Mouse (Mus musculus) kidney, adult 9 months (tissue): ENCODE data around the gene Prkacb.

ENCODE experiments used
- DNase-seq: peaks from one replicate; pipeline ENCODE4 v3.0.0; 2022

The Prkacb gene

DNA sequence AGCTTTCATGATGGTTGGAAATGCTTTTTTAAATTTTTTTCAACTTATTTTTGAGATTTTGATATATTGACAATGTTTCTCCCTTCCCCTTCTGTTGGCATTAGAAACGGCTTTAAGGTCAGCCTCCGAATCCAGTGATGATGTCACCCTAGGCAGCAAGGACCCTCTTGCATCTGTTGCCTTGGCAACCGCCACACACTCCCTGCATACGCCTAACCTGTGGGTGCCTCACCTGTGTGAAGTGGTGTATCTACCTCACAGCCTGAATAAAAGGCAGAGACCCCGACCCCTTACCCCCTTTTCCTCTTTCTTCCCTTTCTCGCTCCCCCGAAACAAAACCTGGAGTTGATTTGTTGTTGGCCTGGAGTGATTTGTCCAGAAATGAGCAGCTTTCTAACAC, 100.5 kb downstream of the Prkacb start:
- no peak for DNase-seq

DNA sequence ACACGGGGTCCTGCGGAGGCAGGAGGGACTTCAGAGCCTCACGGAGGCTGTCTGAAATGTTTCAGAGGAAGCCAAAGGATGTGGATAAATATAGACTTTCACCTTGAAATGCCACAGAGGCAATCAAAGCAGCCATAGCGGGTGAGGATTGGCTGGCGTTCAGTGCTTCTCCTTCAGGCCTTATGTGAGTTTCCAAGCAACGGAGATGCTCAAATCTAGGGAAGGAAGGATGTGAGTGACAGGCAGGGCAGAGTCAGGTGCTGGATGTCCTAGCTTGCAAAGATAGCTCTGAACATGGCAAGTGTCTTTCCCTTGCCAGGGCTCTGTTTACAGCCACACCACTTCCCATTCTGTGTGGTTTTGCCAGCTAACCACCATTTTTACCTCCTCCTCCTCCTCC, 101.2 kb downstream of the Prkacb start:
- no peak for DNase-seq

DNA sequence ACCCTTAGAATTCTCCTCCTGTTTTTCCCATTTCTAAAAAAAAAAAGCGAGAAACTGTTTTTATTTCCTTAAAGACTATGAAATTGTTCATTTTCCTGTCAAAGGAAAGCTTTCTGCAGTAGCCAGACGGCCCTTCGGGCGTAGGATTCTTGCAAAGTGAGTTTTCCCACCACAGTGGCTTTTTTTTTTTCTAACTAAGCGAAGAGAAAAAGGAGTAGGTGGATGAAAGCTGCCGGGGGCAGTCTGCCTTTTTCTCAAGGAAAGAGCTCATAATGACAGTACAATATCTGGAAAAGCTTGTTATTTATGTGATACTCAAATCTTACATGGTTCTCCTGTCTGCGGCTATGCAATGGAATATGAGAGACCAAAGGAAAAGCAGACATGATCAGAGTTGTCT, 101.7 kb downstream of the Prkacb start:
- no peak for DNase-seq

- no peak for DNase-seq
Measured at GRCm38 (mm10) chr3:146709086-146709485, 103.7 kb downstream of the Prkacb start.

- no peak for DNase-seq
Measured at GRCm38 (mm10) chr3:146708381-146708780, 104.4 kb downstream of the Prkacb start.

DNA sequence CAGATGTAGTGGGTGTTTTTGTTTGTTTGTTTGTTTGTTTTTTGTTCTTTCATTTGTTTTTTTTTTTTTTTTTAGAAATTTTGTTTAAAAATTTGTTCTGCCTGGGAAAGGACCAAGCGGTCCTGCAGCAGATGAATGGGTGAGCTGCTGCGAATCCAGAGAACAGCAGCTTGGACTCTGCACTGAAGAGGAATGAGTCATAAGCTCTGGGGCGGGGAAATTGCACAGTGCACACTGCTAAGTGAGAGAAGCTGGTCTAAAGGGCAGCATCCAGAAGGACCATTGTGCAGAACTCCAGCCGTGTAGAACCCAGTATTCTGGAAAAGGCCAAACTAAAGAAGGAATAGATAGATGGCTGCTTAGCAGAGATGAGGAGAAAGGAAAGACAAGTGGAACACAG, 108.7 kb downstream of the Prkacb start:
- no peak for DNase-seq

DNA sequence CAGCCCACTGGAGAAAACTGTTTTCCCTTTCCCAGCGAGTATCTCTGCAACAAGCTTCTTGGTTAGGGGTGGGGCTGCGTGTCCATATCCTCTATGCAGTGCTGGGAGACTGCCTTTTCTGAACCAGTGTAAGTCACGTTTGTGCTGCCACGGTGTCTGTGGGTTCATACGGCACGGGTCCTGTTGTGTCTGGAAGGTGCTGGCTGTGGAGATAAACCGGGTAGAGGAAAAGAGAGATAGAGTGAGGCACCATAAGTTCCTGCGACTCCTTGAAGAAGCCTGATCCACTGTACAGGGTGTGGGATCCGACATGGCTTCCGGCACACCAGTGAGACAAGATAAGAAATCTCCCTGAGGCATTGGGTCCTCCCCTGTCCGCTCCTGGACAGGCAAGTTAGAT, 112.7 kb downstream of the Prkacb start:
- DNase-seq: no peak

DNA sequence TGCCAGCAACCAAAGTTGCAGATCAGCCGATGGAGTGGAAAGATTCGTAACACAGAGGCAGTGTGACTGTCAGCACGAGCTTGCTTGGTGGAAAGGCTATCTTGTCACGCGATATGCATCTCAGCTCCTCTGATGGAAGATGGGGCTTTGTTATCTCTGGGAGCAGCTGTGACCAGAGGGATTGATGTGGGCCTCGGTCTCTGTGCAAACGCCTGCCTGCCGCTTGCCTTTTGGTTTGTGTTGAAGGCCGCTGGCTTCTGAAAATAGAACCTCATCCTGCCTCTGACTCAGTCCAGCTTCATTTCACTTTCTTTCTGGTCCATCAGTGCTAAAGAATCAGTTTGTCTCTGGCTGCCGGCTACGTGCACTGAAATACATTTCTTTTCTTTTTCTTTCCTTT, 113.8 kb downstream of the Prkacb start:
- DNase-seq: no peak

- no peak for DNase-seq
Measured at GRCm38 (mm10) chr3:146692547-146692946, 120.2 kb downstream of the Prkacb start.

DNA sequence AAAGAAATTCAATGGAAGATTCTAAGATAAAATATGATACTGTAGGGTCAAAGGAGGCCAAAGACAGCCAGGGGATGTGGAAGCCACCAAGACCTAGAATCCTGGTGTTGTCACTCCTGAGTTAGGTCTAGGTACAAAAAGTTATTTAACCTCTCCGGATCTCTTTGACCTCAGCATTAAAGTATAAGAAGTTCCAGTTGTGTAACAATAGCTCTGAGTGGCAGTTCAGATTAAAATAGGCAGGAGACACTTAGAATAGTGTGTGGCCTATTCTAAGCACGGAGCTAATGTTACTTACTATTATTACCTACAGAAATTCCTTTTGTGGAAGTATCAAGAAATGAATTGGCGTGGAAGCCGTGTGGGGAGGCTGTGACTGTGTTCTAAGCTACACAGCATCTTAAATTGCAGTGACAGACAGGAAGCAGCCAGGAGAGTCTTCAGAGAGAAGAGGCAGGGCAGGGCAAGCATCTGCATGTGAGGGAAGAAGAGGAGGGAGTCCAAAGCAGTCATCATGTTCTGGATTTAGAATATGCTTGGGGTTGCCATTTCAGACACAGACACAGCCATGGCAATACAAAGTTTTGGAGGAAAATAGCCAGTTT, 125.6 kb downstream of the Prkacb start:
- DNase-seq: no peak

DNA sequence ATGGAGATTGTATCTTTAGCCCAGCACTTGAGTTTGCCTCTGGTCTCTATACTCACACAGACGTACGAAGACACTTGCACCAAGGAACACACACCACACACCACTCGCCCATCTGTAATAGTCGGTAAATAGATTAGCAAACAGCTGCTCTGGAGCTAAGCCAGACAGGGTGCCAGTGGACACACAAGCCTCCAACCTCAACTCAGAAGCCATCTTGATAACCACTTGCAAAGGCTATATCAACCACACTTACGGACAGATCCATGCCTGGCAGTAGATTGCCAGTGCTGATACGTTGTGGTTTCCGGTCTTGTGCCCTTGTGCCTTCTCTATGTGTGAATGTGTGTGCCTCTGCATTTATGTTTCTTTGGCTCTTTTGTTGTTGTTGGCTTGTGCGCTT, 126.4 kb downstream of the Prkacb start:
- no peak for DNase-seq

DNA sequence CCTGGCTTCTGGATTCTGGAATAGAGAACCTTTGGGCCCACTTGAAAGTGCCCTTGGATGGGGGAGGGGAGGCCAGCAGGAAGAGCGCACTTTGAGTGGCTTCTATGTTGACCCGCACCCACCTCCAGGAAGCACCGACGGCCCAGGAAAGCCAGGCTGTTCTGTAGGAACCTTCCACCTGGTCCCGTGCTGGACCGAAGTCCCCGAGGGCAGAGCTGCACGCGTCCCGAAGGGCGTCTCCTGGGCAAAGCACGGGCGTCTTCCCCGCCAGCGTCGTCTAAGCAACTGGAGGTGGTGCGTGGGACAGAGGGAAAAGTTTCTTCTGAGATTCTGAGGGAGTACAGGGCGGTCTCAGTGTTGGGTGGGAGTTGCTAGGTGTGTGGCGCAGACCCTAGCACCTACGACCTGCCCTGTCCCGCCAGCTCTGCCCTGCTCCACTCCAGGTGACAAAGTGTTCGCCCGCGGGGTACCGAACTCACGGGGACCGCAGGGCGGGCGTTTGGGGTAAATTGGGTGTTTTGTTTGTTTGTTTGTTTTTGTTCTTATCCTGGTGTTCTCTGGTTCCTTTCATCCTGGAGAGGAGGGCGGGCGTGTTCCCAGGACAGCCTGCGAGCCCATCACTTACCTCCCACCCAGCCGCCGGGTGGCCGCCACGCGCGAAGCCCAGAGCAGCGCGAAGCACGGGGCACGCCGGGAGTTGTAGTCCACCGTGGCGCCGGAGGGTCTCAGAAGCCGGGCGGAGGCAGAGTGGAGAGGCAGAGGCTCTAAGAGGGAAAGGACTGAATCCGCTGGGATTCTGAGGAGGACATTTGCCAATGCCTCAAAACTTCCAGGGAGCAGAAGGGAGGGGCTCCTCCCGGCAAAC, 127.7 kb downstream of the Prkacb start, which contains the start of gene Samd13:
TSS of gene Samd13 (minus strand) at position 782 of the 865 bp plus-strand sequence.
- DNase-seq: peak; percentile 12

- no peak for DNase-seq
Measured at GRCm38 (mm10) chr3:146683095-146683494, 129.7 kb downstream of the Prkacb start.

DNA sequence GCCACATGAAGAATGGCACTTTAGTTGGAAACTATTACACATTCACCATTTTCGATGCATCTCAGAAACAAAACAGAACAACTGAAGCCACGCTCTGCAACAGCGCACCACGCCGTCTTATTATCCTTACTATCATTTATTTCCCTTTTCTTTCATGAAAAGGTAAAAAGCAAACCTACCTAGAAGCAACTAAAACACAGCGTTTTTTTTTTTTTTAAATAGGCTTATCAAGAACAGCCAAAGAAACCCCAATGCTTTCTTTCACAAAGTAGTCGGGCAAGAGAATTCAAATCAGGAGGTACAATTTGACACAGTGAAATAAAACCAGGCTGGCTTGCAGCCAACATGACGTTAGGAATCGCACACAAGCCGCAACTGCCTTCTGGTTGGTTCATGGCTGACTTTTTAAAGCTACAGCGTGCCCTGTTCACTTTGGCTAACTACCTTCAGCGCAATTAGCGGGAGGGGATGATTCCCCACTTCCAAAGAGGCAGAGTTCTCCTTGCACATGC, 130.6 kb downstream of the Prkacb start:
- peak; percentile 65 for DNase-seq

DNA sequence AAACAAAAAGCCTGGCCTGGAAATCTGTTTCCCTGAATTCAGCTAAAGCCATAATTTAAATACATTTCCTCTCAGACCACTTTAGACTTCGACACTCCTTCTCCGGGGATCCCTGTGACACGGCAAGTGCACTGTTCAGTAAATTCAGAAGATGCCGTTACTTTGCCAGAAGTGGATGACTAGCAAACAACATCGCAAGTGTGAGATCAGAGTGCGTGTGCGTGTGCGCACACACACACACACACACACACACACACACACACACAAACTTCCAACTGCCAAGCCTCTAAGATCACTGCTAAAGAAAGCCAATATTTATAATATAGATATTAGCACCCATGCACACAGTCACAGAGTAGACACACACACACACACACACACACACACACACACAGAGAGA, 131.1 kb downstream of the Prkacb start:
- no peak for DNase-seq

GRCm38 (mm10) chr3:146680625-146681024, 132.2 kb downstream of the Prkacb start:
- DNase-seq: no peak

- DNase-seq: no peak
Measured at GRCm38 (mm10) chr3:146679646-146680045, 133.1 kb downstream of the Prkacb start.
